Mouse (Mus musculus) 3T3-L1 (cell line): Measurements from ENCODE around the gene Rhov.

Experiments used
- DNase-seq: peaks from one replicate; pipeline ENCODE4 v3.0.0-alpha.2; 2015; ENCODE audit warnings: low read depth, low spot score

The Rhov gene

DNA sequence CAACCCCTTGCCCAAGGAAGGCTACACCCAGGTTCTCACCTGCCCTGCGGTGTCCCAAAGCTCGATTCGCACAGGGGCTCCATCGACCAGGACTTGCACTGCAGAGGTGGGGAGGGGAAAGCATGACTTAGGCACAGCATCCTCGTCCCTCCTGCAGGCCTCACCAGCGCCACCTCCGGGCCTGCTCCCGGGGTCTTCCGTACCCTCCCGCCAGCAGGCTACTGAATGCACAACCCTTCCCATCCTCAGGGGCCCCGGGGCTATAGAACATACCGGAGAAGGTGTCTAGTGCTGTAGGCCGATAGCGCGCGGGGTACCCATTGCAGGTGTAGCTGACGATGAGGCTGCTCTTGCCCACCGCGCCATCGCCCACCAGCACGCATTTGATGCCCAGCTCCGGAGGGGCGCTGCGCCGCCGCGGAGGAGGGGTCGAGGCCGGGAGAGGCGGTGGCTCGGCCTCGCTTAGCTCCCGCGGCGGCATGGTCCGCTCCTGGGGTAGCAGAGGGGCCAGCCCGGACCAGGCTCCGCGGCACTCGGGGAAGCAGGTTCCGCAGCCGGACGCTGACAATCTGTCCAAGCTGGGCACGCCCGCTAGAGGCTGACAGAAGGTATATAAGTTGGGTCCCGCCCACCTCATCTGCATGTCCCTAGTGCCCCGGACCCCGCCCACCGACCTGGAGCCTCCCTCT, at the start of gene Rhov:
Rhov (minus strand) TSS at position 630 of the 689 bp plus-strand sequence.
- peak; percentile 47 for DNase-seq

DNA sequence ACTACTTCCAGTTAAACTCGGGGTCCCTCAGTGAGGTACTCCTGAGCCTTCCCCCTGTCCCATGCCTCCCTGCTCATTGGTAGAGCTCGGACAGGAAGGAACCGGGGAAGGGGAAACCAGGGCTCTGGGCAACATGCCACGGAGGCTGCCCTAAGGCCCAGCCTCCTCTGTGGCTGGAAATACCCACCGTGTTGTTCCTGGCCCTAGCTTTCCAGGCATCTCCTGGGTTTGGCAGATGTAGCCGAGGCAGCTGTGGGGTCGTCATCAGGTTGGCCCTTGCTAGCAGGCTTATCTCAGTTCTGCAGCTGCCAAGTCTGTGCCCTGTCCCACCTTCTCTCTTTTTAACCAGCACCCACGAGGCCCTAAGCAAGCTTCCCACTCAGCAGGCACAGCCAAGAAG, 49.5 kb upstream of the Rhov start:
- no peak for DNase-seq

DNA sequence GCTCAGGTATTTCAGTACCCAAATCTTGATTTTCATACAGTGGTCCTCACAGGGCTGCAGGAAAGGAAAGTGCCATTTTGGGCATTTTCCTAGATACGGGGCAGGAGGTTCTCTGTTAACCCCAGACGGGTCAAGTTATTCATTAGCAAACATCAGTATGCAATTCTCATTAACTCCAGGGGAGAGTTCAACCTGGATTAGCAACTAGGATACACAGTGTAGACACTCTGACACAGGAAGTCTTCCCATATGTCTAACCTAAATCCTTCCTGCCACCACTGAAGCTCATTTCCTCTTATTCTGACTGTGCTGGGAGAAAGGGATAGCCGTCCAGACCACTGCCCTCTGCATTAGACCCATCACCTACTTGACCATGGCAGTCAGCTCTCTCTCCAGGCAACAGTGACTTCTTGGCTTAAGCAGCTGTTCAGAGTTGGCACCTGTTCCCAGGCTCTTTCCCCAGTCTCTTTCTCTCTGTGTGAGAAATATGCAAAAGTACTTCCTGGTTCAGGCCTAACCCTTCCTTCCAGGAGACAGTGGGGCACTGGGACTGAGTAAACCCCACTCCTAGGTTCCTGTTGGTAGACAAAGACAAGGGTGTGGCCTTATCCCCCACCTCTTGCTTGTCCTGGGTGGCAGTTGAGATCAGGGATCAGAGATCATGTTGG, 47.1 kb upstream of the Rhov start:
- DNase-seq = no peak

DNA sequence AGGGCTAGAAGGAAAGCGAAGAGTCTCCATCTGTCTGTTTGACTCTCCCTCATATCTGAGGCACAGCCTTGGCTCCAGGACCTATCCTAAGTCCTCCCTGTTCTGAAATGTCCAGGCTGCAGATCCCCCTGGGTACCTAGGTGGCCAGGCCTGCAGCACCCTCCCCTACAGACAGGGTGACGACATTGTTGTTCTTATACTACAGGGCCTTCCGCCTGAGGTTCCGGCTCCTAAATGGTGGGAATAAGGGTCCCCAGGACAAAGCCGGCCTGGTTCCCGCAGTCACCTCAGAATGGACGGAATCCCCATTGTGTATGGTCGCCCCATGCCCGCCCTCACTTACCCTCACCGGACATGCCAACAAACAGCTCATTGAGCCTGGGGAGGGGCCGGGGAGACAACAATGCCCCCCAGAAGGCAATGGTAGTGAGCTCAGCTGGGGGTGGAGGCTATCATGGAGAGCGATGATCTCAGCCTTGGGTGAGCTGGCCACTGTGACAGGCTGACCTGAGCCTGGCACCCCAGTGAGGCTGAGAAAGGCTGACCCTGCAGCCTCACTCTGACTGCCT, 43.8 kb upstream of the Rhov start:
- DNase-seq = no peak

DNA sequence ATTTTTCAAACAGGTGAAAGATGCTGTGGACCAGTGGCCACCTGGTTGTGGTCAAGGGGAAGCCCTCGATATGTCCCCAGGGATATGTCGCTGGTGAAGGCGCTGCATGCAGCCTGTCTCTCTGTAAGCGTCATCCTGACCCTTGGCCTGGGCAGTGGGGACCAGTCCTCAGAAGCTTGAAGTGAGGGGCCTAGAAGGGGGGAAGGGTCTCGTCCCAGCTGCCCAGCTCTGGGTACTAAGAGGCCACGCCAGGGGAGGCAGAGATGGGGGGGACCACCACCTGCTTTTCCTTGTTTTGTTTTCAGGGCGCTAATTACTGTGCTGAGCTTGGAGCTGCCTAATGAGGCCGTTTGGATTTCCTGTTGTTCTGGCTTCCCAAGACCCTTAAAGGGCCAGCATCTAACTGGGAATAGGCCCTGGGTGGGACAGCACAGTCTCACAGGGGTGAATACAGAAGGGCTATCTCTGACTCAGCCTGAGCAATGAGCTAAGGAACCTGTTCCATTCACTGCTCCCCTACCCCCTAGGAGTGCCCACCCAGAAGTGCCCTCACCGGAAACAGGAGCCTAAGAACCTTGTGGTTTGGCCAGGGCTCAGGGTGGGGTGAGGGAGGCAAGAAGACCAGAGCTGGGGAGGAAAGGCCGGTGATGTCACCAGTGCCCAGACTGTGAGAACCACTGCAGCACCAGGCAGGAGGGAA, 42.9 kb upstream of the Rhov start:
- DNase-seq = no peak

DNA sequence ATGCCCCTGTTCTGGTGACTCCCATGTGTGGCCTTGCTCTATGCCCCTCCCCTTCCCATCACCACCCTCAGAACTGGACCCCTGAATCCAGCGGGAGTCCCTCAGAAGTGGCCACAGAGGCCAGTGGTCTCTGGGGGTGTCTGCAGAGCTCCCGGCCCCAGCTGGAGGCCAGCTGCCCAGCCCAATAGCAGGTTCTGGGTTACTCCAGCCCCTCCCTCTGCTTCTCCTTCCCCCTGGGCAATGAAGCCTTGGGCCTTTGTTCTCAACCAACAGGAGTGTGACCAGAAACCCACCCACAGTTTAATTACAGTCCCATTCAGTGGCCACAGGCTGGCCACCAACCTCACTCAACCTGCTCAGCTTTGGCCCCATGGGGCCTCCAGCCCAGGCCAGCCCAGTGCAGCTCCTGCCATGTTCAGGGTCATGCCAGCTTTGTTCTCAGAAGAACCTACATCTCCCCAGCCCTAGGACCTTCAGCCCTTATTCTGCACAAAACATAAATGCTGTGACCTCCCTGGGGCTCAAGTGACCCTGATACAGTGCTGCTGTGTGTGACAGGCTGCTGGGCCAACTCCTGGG, 41.4 kb upstream of the Rhov start:
- no peak for DNase-seq

DNA sequence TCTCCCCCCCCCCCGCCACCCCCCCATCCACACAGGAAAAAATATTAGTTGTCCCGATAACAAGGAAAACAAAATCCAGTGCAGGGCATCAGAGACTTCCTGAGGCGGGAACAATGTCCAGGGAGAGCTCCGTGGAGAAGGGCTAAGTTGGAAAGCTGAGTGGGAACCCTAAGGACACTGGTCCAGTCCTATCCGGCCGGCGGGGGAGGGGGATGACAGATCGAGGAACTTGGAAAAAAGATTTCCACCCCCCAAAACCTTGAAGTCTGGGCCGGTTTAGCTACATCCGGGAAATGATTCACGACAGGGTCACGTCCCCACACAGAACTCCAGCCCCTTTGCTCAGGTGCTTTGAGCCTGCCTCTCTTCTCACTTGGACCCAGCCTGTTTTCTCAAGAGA, 40.5 kb upstream of the Rhov start:
- DNase-seq = no peak

DNA sequence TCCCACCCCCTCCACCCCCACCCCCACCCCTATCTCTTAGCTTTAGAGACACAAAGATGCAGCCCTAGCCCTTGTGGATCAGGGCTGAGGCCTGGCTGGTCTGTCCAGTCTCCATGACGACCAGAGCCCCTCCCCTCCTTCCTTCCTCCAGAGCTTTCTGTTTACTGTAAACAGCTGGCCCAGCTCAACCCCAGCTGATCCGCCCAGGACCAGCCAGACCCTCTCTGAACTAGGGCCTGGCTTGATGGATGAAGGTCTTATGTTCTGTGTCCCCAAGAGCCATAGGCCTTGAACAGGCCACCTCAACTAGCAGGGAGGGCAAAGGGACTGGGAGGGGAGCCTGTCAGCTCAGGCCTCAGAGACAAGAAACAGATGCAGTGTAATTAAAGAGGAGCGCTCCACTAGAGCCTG, 33.7 kb upstream of the Rhov start:
- no peak for DNase-seq

DNA sequence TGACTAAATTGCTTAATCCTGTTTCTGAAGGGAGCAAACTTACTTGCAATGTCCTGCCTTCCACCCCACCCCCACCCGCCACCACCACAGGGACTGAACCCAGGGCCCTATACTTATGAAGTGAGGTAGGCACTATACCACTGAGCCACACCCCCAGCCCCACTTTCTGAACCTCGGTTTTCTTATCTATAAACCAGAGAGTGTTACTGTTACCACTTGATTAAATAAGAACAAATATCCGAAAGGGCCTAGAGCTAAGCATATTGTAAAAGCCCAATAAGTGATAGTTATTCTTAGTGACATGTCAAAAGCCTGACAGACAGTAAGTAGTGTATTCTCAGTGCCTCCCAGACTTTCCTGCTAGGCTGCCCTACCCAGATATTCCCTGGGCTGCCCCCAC, 33.3 kb upstream of the Rhov start:
- no peak for DNase-seq

DNA sequence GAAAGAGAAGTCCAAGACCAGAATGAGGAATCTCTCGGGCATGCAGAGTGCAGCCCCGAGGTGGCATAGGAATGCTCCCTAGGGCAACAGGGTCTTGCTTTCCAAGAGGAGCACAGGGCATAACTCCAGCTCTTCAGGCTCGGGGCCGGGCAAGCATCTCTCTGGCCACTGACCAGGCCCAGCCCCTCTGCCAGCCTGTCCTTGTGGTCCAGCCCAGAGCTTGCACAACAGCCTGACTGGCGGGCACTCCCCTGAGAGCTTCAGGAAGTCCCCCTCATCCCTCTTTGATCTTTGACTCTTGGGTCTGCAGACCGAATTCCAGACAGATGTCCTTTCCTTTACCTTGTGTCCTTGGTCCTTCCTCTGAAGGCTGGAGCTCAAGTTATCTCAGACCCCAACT, 31.8 kb upstream of the Rhov start:
- DNase-seq = peak; percentile 40

DNA sequence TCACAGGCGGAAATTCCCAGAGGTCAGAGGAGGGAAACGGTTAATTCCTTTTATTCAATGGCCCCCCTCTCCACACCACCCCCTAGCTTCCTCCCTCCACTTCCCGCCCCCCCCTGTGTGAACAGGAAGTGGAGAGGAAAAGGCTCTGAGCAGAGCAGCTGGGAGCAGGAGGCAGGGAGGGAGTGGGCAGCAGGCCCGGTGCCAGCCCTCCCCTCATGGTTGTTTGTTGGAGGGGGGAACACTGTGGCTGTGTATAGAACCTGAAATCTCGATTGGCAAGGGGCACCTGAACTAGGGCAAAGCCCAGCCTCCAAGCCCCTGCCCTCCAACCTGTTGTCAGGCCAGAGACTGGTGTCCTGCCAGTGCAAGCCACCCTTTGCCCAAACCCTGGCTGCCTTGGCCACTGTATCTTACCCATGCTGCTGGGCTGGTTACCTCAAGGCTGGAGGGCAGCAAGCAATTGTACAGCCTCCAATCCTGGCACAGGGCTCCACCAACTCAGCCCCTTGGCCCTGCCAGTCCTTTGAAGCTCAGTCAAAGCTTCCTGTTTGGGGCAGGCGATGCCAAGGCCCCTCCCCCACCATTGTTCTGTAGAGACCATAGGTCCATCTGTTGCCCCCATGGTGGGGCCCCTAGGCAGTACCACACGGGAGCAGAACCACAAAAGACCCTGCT, 29.9 kb upstream of the Rhov start:
- no peak for DNase-seq

DNA sequence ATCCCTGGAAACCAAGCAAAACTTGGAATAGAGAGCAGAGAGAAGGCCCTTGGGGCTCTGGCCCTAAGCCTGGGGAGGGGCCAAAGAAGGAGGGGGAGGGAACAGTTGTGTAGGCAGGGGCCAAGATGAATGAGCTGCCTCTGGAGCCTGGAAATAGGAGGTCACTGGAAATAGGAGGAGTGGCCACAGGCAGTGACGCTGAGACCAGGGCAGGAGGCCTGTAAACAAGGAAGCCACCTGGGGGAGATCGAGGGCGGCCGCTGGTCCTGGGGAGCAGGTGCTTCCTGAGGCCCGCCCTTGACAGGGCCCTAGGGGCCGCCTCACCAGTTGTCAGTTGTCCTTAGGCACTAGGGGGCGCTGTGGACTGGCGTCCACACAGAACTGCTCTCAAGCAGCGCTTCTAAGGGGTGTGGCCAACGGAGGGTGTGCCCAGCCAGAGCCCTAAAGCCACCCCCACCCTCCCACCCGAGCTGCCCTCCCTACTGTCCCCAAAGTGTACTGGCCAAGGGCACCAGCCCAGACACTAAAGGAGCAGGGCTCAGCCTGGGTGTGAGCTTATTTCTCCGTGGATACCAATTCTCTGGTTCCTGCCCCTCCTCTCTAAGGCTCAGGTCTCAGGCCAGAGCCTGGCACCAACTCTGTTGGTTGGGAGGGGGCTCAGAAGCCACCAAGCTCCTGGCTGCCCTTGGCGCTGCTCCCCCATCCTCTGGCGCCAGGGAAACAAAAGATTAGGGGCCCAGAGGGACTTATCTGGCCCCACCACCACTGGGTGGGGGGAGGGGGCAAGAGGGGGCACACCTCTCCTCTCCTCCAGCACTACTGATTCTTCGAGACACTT, 29.1 kb upstream of the Rhov start:
- DNase-seq = peak; percentile 79

DNA sequence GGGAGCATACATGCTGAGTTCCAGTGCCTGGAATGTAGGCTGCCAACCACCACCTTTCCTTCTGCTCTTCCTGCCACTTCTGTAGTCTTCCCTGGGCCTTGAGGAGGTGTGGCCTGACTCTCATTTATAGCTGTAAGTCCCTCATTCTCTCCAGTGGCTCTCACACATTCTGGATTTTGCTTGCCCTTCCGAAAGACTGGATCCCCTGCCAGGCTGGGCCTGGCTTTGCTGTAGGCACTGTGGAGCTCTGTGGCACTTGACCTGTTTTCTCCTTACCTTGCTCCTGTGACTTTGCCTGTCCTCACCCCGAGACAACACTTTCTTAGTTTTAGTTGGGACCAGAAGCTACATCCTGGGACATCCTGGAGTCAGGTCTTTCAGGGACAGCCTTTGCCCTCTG, 27.8 kb upstream of the Rhov start:
- DNase-seq = no peak

DNA sequence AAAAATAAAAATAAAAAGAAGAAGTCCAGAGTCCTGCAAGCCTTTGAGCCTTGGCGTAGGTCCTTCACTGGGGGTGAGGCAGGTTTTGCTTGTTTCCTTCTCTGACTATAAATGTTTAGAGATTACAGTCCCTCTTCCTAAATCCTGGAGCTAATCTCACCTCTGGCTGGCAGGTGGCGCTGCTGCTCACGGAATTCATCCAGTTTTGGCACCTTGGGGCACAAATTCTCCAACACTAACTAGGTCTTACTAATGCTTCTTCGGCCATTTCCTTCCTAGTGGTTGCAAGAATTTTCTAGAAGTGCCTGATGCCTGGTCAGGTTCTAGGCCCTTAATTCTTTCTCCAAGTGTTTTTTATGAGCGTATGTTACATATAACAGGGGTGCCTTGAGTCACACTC, 27.3 kb upstream of the Rhov start:
- DNase-seq = peak; percentile 80

DNA sequence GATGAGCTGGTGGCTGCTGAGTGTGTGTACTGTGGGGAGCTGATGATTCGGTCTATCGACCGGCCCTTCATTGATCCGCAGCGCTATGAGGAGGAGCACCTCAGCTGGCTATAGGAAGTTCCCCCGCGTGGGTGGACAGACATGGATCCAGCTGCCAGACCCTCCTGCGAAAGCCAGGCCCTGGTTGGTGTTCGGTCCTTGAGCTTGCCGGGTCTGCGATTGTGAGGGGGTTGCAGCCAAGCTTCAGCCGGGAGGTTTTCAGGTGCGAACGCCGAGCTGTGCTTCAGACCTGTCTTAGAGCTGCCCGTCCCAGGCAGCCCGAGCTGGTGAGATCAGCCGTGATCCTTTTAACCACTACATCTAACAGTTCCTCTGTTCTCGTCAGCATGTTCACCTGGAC, 26.4 kb upstream of the Rhov start:
- no peak for DNase-seq

DNA sequence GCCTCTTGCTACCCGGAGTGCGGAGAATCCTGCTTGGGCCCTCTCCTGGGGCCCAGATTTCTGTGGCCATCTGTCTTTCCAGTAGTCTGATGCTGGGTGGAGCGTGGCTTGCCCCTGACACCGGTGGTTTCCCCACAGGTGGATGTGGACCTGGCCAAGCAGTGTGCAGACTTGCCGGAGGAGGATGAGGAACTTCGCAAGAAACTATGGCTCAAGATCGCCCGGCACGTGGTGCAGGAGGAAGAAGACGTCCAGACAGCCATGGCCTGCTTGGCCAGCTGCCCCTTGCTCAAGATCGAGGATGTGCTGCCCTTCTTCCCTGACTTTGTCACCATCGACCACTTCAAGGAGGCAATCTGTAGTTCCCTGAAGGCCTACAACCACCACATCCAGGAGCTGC, 25.7 kb upstream of the Rhov start:
- DNase-seq = no peak

DNA sequence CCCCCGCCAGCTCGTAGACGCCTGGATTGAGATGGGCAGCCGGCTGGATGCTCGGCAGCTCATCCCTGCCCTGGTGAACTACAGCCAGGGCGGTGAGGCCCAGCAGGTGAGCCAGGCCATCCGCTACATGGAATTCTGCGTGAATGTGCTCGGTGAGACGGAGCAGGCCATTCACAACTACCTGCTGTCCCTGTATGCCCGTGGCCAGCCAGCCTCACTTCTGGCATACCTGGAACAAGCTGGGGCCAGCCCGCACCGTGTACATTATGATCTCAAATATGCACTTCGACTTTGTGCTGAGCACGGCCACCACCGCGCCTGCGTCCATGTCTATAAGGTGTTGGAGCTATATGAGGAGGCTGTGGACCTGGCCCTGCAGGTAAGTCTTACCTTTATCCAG, 23.3 kb upstream of the Rhov start:
- no peak for DNase-seq

DNA sequence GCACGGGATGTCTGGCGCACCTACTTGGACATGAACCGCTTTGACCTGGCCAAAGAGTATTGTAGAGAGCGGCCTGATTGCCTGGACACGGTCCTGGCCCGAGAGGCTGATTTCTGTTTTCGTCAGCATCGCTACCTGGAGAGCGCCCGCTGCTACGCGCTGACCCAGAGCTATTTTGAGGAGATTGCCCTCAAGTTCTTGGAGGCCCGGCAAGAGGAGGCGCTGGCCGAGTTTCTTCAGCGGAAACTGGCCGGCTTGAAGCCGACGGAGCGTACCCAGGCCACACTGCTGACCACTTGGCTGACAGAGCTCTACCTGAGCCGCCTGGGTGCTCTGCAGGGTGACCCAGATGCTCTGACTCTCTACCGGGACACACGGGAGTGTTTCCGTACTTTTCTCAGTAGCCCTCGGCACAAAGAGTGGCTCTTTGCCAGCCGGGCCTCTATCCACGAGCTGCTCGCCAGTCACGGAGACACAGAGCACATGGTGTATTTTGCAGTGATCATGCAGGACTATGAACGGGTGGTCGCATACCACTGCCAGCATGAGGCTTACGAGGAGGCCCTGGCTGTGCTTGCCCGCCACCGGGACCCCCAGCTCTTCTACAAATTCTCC, 22.8 kb upstream of the Rhov start:
- DNase-seq = no peak

DNA sequence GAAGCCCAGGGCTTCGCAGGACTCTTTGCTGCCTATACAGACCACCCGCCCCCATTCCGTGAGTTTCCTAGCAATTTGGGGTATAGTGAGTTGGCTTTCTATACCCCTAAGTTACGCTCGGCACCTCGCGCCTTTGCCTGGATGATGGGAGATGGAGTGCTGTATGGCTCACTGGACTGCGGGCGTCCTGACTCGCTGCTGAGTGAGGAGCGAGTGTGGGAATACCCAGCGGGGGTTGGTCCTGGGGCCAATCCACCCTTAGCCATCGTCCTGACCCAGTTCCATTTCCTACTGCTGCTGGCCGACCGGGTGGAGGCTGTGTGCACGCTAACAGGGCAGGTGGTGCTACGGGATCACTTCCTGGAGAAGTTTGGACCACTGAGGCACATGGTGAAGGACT, 22.2 kb upstream of the Rhov start:
- DNase-seq = no peak

DNA sequence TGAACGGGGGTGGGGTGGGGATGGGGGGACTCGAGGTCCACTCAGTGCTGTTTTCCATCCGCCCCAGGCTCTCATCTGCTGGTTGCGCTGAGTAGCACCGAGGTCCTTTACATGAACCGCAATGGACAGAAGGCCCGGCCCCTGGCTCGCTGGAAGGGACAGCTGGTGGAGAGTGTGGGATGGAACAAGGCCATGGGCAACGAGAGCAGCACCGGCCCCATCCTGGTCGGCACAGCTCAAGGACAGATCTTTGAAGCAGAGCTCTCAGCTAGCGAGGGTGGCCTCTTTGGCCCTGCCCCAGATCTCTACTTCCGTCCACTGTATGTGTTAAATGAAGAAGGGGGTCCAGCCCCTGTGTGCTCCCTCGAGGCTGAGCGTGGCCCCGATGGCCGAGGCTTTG, 21.8 kb upstream of the Rhov start:
- DNase-seq = no peak
